Mouse (Mus musculus) spleen, postnatal 36 days (tissue): ENCODE measurements around the gene Btbd35f11.
A peak's percentile ranks its signal among the peaks of the same experiment; 100 is the strongest.
"Not testable (repeated sequence)": the region's sequence is repeated elsewhere in the genome, so short reads cannot be mapped to it uniquely, and the experiment has no call there.

Source experiments
- DNase-seq, 2 experiments: peaks; one replicate each; pipeline ENCODE4 v3.0.0; 2022; ENCODE audit warnings: low spot score in 2 of 2, mixed read lengths in 1 of 2

Gene Btbd35f11

DNA sequence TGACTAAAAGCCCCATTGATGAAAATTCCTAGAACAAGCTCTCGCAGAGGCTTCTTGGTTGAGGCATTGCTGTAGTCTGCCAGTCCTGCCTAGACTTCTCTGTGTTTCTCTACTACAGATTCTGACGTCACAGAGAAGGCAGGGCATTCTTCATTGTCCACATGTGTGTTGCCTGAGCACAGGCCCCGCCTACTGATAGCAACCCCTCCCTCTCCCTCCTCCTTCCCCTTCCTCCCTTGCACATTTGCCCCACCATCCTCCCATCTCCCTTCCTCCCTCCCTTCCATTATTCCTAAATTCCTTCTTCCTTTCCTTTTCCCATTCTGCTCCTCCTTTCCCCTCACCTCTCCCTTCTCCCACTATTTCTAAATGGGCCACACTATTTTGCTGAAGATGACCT is at the start of gene Btbd35f11:
Gene Btbd35f11 (minus strand): TSS at position 101 of the 400 bp plus-strand sequence.
- not testable (repeated sequence) for DNase-seq

DNA sequence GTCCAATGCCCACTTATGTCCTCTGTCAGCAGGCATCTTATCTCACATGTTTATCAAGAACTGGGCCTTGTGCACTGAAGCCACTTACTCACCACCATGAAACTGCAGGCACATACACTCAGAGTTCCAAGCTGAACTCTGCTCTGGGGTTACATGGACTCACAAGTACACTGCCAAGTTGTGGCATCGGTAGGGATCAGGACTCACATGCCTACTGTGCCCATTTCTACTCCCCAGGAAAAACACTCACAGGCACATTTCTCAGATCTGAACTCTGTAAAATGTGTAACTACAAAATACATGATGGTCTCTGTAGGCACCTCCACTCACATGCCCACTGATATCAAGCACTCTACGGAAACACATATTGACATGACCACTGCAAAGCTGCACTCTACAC is 33.5 kb downstream of the Btbd35f11 start:
- DNase-seq = peak in 1 of 2 experiments; percentile 1
